Comparison of ENCODE assay signal across 18 mouse cellular contexts in the genomic region with DNA sequence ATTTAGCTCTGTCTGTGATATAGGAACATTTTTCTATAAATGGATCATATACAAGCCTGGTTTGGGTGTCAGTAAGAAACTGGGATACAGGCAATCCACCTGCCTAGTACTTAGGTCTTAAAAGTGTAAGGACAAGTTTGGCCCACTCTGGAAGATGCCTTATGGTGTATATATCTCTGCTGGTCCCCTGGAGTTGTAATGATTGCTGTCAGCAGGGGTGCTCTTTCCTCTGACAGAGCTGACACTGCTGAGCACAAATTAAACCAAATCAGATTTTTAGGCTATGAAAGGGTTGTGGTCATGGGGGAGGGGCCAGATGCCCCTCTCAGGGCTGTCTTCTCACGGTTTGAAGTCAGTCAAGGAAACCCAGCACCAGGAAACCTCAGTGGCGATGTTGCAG.
"Had no signal": no experiment of that assay in that cellular context is flagged by ENCODE, and none has a peak within 500 bp of the region (broad histone marks: within the 10 kb centered on the region; RNA-seq: fewer than 3 reads in every experiment).

No protein-coding gene starts in this region.

- H3K4me1 ChIP-seq: kidney, embryonic 15.5 days; limb, embryonic 12.5 days; liver, embryonic 13.5 days; megakaryocyte, embryonic 14.5 days had no signal

- H3K4me3 ChIP-seq: kidney, embryonic 15.5 days; left cerebral cortex, adult 2 months; limb, embryonic 12.5 days; liver, embryonic 13.5 days; lung, embryonic 15.5 days; megakaryocyte, embryonic 14.5 days; myocyte; neural tube, embryonic 15.5 days had no signal

- ATAC-seq: liver, postnatal 0 days had no signal

- H3K36me3 ChIP-seq: kidney, embryonic 15.5 days; limb, embryonic 12.5 days; liver, embryonic 13.5 days; lung, embryonic 15.5 days; neural tube, embryonic 15.5 days had no signal

- DNase-seq: kidney, adult 2 months; kidney, postnatal 14 days; liver; liver, embryonic 13.5 days; liver, postnatal 0 days; lung, postnatal 14 days; right cerebral cortex, adult 18-20 months; right cerebral cortex, postnatal 25 days; thymus, postnatal 4 days had no signal

- H3K9ac ChIP-seq: kidney, embryonic 15.5 days; limb, embryonic 12.5 days; liver, embryonic 13.5 days; liver, postnatal 0 days; lung, embryonic 15.5 days; neural tube, embryonic 15.5 days had no signal

- H3K9me3 ChIP-seq: kidney, embryonic 15.5 days; limb, embryonic 12.5 days; liver, embryonic 13.5 days; lung, embryonic 15.5 days; neural tube, embryonic 15.5 days had no signal

- H3K27ac ChIP-seq: kidney, embryonic 15.5 days; left cerebral cortex, adult 2 months; limb, embryonic 12.5 days; liver, embryonic 13.5 days; lung, embryonic 15.5 days; macrophage; neural tube, embryonic 15.5 days; stomach, postnatal 0 days had no signal

- H3K4me2 ChIP-seq: kidney, embryonic 15.5 days; limb, embryonic 12.5 days; liver, embryonic 13.5 days; lung, embryonic 15.5 days; neural tube, embryonic 15.5 days had no signal

- H3K27me3 ChIP-seq: kidney, embryonic 15.5 days; limb, embryonic 12.5 days; liver, embryonic 13.5 days; lung, embryonic 15.5 days; megakaryocyte, embryonic 14.5 days; neural tube, embryonic 15.5 days had no signal
